9 mouse cellular contexts compared by ENCODE assay signal in the genomic region with DNA sequence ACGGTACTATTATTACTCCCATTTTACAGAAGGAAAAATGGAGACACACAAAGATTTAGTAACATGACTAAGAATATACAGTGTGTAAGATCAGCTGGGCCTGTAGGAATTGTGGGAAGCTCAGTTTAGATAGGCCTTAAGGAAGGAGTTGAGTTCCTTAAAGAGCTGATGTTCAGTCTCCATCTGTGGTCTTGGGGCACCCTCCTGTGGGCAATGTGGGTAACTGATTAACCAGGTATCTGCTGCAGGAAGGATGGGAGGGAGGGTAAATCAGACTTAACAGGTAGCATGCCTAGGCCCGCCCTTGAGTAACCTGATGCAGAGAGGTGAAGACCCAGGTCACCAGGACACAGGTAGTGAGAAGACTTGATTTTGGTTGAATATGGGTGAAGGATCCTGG. TPM values are rescaled to one million over a fixed set of nuclear protein-coding genes. Genes with fewer than 3 reads are reported as not detected.
DNase-seq lines count a peak whose midpoint lies in the region; TF ChIP-seq lines count a peak whose summit lies in the region.
"Had no signal": no experiment of that assay in that cellular context is flagged by ENCODE, and none has a peak within 500 bp of the region (broad histone marks: within the 10 kb centered on the region; RNA-seq: fewer than 3 reads in every experiment).

No protein-coding gene starts in this region.

- no peaks in the 10 kb centered on the region for H3K27me3 ChIP-seq in thymus, adult 2 months (ENCODE audit: control insufficient read depth, insufficient read depth, low read length)
- H3K27me3 ChIP-seq: heart, embryonic 15.5 days had no signal

- no peak overlapping the region for H3K4me3 ChIP-seq in thymus, adult 2 months (ENCODE audit: control insufficient read depth, insufficient read depth, low read length)
- no peak overlapping the region for H3K4me3 ChIP-seq in cortical plate, adult 2 months (ENCODE audit: insufficient read depth, low read length)
- H3K4me3 ChIP-seq: heart, embryonic 15.5 days had no signal

- no peak for TF ChIP-seq CTCF in thymus, adult 2 months (IDR thresholded peaks at IDR 0.05; ENCODE audit: borderline replicate concordance, control insufficient read depth, extremely low read depth, insufficient read depth, low read length, poor library complexity)
- peak; percentile 71 for TF ChIP-seq CTCF in cortical plate, adult 2 months (IDR thresholded peaks at IDR 0.05; ENCODE audit: extremely low read depth, insufficient read depth, low read length)

- no peaks in the 10 kb centered on the region for H3K36me3 ChIP-seq in thymus, adult 2 months (ENCODE audit: control insufficient read depth, insufficient read depth, low read length)

- no peaks in the 10 kb centered on the region for H3K4me1 ChIP-seq in thymus, adult 2 months (replicated peaks; ENCODE audit: control insufficient read depth, insufficient read depth, low read length)
- peaks cover 3% of the 10 kb centered on the region for H3K4me1 ChIP-seq in cortical plate, adult 2 months (ENCODE audit: control insufficient read depth, insufficient read depth, low read length)

- H3K27ac ChIP-seq in thymus, adult 2 months (ENCODE audit: control insufficient read depth, insufficient read depth, low read length) = no peak overlapping the region
- H3K27ac ChIP-seq in cortical plate, adult 2 months (ENCODE audit: insufficient read depth, low read length) = no peak overlapping the region
- H3K27ac ChIP-seq: heart, embryonic 15.5 days had no signal

- 84% methylated on average over 2 of the region's 2 CpGs for WGBS in thymus, adult 2 months

- TF ChIP-seq POLR2A in thymus, adult 2 months (IDR thresholded peaks at IDR 0.05; ENCODE audit: control insufficient read depth, extremely low read depth, insufficient read depth, low read length, poor library complexity) = no peak
- TF ChIP-seq POLR2A in cortical plate, adult 2 months (IDR thresholded peaks at IDR 0.05; ENCODE audit: extremely low read depth, insufficient read depth, low read length) = no peak

- DNase-seq in adrenal gland, adult 18-20 months (ENCODE audit: low spot score in 2 of 2) = peak; percentile 33 to 35
- no peak for DNase-seq in adrenal gland, adult 8-10 months
- DNase-seq in thymus, adult 2 months = peak; percentile 57
- DNase-seq in thymus, adult 18-20 months = no peak
- DNase-seq in kidney, adult 11 months = peak; percentile 24
- DNase-seq in lung, postnatal 10 days = peak; percentile 69
- DNase-seq in skeletal muscle tissue, adult 2 months (ENCODE audit: low read depth, low spot score) = peak; percentile 27

RNA-seq across cellular contexts. Expression of gene Cers4, which starts 23.3 kb away (rescaled TPM):
- 10 to 100 TPM; 21.6 to 30.4 TPM for total RNA-seq in adrenal gland, adult 18-20 months (2021)
- 10 to 100 TPM; 28.5 to 49.4 (median 35.5) TPM for total RNA-seq in adrenal gland, adult 8-10 months (2022)
- 47.3 and 62.1 TPM in 2 replicates for polyA plus RNA-seq in thymus, adult 2 months (2012; rRNA removed)
- polyA plus RNA-seq in cortical plate, adult 2 months (2012; rRNA removed) = 56.0 and 62.6 TPM in 2 replicates

Comparison
In these comparisons a context has a peak if more than half of its experiments do, and no peak if none do; other contexts are left out.
1. DNase-seq: peak in adrenal gland, adult 18-20 months (2 of 2), thymus, adult 2 months (single experiment), kidney, adult 11 months (single experiment), lung, postnatal 10 days (single experiment) and skeletal muscle tissue, adult 2 months (single experiment); none in adrenal gland, adult 8-10 months (single experiment) and thymus, adult 18-20 months (0 of 2).